Mouse (Mus musculus): ENCODE data around the gene Olfr94. TPM values are rescaled to one million over a fixed set of nuclear protein-coding genes. Genes with fewer than 3 reads are reported as not detected.

Gene Olfr94
- polyA plus RNA-seq, 1 experiment from 2014 or later = not detected

DNA sequence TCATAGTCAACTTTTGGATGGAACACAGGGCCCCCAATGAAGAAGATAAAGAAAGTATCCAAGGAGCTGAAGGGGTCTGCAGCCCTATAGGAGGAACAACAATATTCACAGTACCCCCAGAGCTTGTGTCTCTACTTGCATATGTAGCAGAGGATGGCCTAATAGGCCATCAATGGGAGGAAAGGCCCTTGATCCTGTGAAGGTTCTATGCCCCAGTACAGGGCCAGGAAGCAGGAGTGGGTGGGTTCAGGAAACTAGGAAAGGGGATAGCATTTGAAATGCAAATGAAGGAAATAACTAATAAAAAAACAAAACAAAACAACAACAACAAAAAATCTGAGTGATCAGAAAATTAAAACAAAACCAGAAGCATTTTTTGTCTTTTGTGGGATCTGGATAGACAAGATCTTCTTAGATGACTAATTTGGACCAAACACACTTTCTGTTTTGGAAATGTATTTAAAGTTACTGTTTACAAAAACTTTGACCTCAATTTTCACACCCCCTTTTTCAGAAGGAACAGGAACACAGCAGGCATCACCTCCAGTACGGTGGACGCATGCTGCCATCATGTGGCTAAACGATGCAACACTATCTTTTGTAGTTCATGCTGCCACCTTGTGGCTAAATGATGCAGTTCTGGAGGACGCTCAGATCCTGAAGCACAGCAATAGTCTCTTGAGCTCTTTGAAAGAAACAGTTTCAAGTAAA lies 2.6 kb upstream of the Olfr94 start:
- H3K36me3 ChIP-seq = no peaks in the 10 kb centered on the region
- H3K27me3 ChIP-seq = peaks cover 6% of the 10 kb centered on the region
- H3K9me3 ChIP-seq (replicated peaks) = no peaks in the 10 kb centered on the region
- H3K27ac ChIP-seq = no peak overlapping the region
- H3K9ac ChIP-seq = no peak overlapping the region
- no peak overlapping the region for H3K4me3 ChIP-seq
- 1% methylated on average over 4 of the region's 4 CpGs for WGBS
- no peaks in the 10 kb centered on the region for H3K4me1 ChIP-seq
- peak; percentile 80 for ATAC-seq (ENCODE audit: low FRiP score)
- no peak overlapping the region for H3K4me2 ChIP-seq (replicated peaks)

DNA sequence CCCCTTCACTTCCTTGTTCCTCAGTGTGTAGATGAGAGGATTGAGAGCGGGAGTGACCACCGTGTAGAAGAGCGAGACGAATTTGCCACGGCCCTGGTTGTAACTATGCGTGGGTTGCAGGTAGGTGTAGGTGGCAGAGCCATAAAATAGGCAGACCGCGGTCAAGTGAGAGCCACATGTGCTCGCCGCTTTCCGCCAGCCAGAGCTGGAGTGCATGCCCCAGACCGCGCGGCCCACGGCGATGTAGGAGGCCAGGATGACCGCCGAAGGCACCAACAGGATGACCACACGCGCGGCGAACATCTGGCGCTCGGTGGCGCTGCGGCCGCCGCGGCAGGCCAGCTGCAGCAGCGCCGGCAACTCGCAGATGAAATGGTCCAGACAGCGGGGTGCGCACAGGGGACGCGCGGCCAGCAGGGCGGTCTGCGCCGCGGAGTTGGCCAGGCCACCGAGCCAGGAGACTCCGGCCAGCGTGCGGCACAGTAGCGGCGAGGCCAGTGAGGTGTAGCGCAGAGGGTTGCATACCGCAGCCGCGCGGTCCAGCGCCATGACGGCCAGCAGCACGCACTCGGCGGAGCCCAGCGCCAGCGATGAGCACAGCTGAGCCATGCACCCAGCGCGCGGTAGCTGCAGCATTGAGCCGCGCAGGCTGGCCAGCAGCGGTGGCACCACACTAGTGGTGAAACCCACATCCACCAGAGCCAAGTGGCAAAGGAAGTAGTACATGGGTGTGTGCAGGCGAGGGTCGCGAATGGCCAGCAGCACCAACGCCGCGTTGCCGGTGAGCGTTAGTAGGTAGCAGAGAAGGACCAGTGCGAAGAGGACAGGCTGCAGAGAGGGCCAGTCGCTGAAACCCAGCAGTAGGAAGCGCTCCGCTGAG lies 3.7 kb downstream of the Olfr94 start:
- peaks cover 34% of the 10 kb centered on the region for H3K27me3 ChIP-seq
- peak overlapping the region; percentile 71 for H3K9ac ChIP-seq
- H3K4me2 ChIP-seq (replicated peaks) = peak overlapping the region; percentile 95
- H3K4me1 ChIP-seq = peaks cover 4% of the 10 kb centered on the region
- H3K4me3 ChIP-seq = peak overlapping the region; percentile 66
- no peaks in the 10 kb centered on the region for H3K36me3 ChIP-seq
- H3K27ac ChIP-seq = no peak overlapping the region
- under 1% methylated on average over 77 of the region's 77 CpGs for WGBS
- peak; percentile 91 for ATAC-seq (ENCODE audit: low FRiP score)
- no peaks in the 10 kb centered on the region for H3K9me3 ChIP-seq (replicated peaks)

DNA sequence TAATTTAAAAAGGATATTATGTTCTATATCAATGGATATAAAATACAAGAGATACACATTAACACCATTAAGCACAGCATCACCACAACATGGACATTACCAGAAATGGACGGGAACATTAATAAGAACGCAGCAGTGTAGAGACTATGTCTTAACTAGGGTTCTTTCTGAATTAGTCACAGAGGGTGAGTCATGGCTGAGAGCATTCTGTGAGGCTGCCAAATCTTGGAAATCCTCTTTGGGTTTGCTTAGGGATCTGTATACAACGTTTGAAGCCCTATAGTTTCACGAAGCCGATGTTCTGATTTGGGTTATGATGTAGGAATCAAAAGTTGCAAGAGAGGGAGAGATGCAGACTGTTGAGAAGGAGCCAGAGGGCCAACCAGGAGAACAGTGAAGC lies 6.0 kb downstream of the Olfr94 start:
- peaks cover 31% of the 10 kb centered on the region for H3K27me3 ChIP-seq
- H3K9ac ChIP-seq = no peak overlapping the region
- H3K9me3 ChIP-seq (replicated peaks) = no peaks in the 10 kb centered on the region
- H3K27ac ChIP-seq = no peak overlapping the region
- no peak overlapping the region for H3K4me3 ChIP-seq
- H3K4me1 ChIP-seq = peaks cover 4% of the 10 kb centered on the region
- no peaks in the 10 kb centered on the region for H3K36me3 ChIP-seq
- WGBS = 96% methylated on average over 5 of the region's 5 CpGs
- no peak overlapping the region for H3K4me2 ChIP-seq (replicated peaks)
- ATAC-seq (ENCODE audit: low FRiP score) = no peak

DNA sequence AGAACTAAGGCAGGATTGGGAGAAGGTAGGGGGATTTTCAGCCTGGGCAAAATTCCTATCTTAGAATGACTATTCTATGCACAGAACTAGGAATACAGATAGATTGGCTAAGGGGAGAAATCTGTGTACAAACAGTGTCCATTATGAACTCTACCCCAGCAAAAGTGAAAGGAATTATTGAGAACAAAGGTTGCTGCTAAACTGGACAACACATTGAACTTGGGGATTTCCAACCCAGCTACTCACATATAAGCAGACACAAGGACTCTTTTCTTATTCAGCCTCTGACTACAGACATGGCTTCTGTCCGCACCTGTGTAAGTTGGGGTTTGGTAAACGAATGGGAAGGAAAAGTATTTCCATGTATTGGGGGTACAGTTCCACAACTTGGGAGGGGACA lies 7.1 kb downstream of the Olfr94 start, which contains the start of gene Ubd:
Gene Ubd (plus strand): TSS at position 237 of the 400 bp plus-strand sequence.
- Histone ChIP-seq H3K9me3 (replicated peaks) (no peaks in the 10 kb centered on the region), H3K27ac (no peak within 1 kb of the TSS), H3K36me3 (no peaks in the 10 kb centered on the region), H3K4me2 (replicated peaks) (no peak within 1 kb of the TSS), H3K4me3 (no peak within 1 kb of the TSS), H3K4me1 (peaks cover 4% of the 10 kb centered on the region), H3K9ac (no peak within 1 kb of the TSS), H3K27me3 (peaks cover 31% of the 10 kb centered on the region)
- no peak for ATAC-seq (ENCODE audit: low FRiP score)
- WGBS = 91% methylated on average over 2 of the region's 2 CpGs

DNA sequence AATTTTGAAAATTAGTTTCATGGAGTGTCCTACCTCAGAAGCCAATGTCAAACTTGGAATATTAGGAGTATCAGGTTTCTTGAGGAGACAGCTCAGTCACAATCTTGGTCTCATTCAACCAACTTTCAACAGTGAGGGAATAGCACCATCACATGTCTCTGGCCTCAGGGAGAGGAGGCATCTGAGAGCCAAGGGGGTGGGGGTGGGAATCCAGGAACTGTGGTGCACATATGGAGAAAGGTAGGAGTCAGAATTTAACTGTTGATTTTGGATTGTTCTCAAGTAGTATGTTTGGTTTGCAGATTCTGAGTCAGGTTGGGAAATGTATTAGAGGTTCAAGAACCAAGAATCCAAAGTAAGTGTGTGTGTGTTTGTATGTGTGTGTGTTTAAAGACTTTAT lies 7.8 kb downstream of the Olfr94 start:
- Histone ChIP-seq H3K4me1 (peaks cover 4% of the 10 kb centered on the region), H3K4me3 (no peak overlapping the region), H3K27ac (no peak overlapping the region), H3K36me3 (no peaks in the 10 kb centered on the region), H3K9me3 (replicated peaks) (no peaks in the 10 kb centered on the region), H3K4me2 (replicated peaks) (no peak overlapping the region), H3K27me3 (peaks cover 25% of the 10 kb centered on the region), H3K9ac (no peak overlapping the region)
- ATAC-seq (ENCODE audit: low FRiP score) = no peak

DNA sequence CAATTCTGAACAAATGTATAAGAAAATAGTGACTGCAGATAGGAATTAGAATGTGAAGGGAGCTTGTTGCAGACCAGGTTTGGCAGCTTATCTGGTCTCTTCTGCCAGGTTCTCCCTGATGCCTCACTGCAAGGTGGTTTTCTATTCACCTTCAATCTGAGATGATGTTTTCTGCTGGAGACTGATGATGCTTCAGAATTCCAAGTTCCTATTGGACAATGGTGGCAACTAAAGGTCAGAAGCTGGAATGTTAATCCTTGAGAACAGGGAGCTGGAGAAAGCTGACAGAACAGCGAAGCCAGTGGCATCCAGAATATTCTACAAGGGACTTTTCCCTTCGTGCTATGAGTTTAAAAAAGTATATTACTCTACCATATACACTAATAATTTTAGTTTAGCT lies 10.1 kb downstream of the Olfr94 start:
- H3K4me1 ChIP-seq = no peaks in the 10 kb centered on the region
- no peak overlapping the region for H3K9ac ChIP-seq
- H3K27ac ChIP-seq = no peak overlapping the region
- no peaks in the 10 kb centered on the region for H3K36me3 ChIP-seq
- H3K4me3 ChIP-seq = no peak overlapping the region
- no peak for ATAC-seq (ENCODE audit: low FRiP score)
- H3K9me3 ChIP-seq (replicated peaks) = no peaks in the 10 kb centered on the region
- WGBS = 38% methylated on average over 2 of the region's 2 CpGs
- H3K4me2 ChIP-seq (replicated peaks) = no peak overlapping the region
- H3K27me3 ChIP-seq = peaks cover 3% of the 10 kb centered on the region; the same call in 1 of the 2 replicates

DNA sequence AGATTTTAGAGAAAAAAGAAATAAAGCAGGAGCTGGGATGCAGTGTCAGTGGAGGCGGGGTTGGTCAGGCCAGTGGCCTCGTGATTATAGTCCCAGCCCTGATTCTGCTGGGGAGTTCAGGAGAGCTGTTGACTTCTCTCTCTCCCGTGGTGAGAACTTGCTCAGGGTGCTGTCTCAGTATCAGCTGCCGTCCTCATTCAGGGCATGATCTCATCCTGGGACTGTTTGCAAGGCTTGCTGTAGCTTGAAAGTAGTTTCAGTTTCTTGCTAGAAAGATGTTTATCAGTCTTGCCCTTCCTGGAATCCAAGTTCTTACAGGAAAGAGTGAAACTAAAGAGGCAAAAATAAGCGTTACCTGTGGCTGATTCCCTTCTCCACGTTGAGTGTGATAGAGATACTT lies 15.3 kb downstream of the Olfr94 start:
- WGBS = 58% methylated on average over 6 of the region's 6 CpGs
- H3K9ac ChIP-seq = no peak overlapping the region
- no peaks in the 10 kb centered on the region for H3K9me3 ChIP-seq (replicated peaks)
- H3K4me1 ChIP-seq = no peaks in the 10 kb centered on the region
- H3K27ac ChIP-seq = no peak overlapping the region
- H3K36me3 ChIP-seq = no peaks in the 10 kb centered on the region
- no peak overlapping the region for H3K4me2 ChIP-seq (replicated peaks)
- H3K4me3 ChIP-seq = no peak overlapping the region
- no peak for ATAC-seq (ENCODE audit: low FRiP score)
- no peaks in the 10 kb centered on the region for H3K27me3 ChIP-seq

DNA sequence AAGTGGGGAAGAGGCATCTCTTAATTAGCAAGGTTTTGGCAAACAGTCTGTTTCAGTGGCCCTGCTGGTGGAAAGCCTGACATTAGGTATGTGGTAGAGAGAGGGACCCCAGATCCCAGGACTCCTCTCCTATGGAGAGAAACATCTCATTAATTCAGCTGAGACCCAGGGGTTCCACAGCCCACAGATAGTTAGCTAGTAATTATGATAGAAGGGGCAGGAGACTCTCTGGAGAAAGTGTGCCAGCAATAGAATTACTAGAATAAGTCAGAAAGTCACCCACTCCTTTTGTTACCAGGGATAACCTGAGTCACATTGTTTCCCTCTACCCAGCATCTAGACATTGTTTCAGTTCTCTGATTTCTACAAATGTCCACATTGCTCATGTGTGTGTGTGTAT lies 39.4 kb downstream of the Olfr94 start, which contains the start of gene Olfr93:
Gene Olfr93 (minus strand): TSS at position 101 of the 400 bp plus-strand sequence.
- Histone ChIP-seq H3K27me3 (no peaks in the 10 kb centered on the region), H3K36me3 (no peaks in the 10 kb centered on the region), H3K4me2 (replicated peaks) (no peak within 1 kb of the TSS), H3K9ac (no peak within 1 kb of the TSS), H3K9me3 (replicated peaks) (no peaks in the 10 kb centered on the region), H3K4me1 (no peaks in the 10 kb centered on the region), H3K27ac (no peak within 1 kb of the TSS), H3K4me3 (no peak within 1 kb of the TSS)
- no peak for ATAC-seq (ENCODE audit: low FRiP score)

Other genes starting within 250 kb of the Olfr94 start
- gene Ppp1r11, start 249.3 kb downstream of the Olfr94 start, polyA plus RNA-seq (2016; fragmentation: Nextera tagmentation; extraction: Ambion mirVana) = 131 and 137 TPM in 2 replicates
- 70.7 and 77.0 TPM in 2 replicates for gene Znrd1, start 242.4 kb downstream of the Olfr94 start, polyA plus RNA-seq (2016; fragmentation: Nextera tagmentation; extraction: Ambion mirVana)
- 5.0 and 6.6 TPM in 2 replicates for gene Znrd1as, start 242.4 kb downstream of the Olfr94 start, polyA plus RNA-seq (2016; fragmentation: Nextera tagmentation; extraction: Ambion mirVana)
- 0.50 TPM in 1 of 2 replicates, not detected in the other for gene 2410137M14Rik, start 219.8 kb downstream of the Olfr94 start, polyA plus RNA-seq (2016; fragmentation: Nextera tagmentation; extraction: Ambion mirVana)
- gene H2-M5, start 211.5 kb downstream of the Olfr94 start, polyA plus RNA-seq (2016; fragmentation: Nextera tagmentation; extraction: Ambion mirVana) = 1.6 and 2.3 TPM in 2 replicates
- gene Zfp57, start 199.8 kb downstream of the Olfr94 start, polyA plus RNA-seq (2016; fragmentation: Nextera tagmentation; extraction: Ambion mirVana) = 208 and 223 TPM in 2 replicates
- 0.85 and 1.3 TPM in 2 replicates for gene Mog, start 177.6 kb downstream of the Olfr94 start, polyA plus RNA-seq (2016; fragmentation: Nextera tagmentation; extraction: Ambion mirVana)
- gene Gabbr1, start 155.0 kb downstream of the Olfr94 start, polyA plus RNA-seq (2016; fragmentation: Nextera tagmentation; extraction: Ambion mirVana) = 41.8 and 42.1 TPM in 2 replicates
- gene Olfr90, start 112.5 kb downstream of the Olfr94 start, polyA plus RNA-seq (2016; fragmentation: Nextera tagmentation; extraction: Ambion mirVana) = 0.18 TPM in 1 of 2 replicates, not detected in the other
- gene Olfr91, start 102.7 kb downstream of the Olfr94 start, polyA plus RNA-seq (2016; fragmentation: Nextera tagmentation; extraction: Ambion mirVana) = 0.05 TPM in 1 of 2 replicates, not detected in the other
- not detected in 2 replicates for gene Olfr92, start 80.9 kb downstream of the Olfr94 start, polyA plus RNA-seq (2016; fragmentation: Nextera tagmentation; extraction: Ambion mirVana)
- not detected in 2 replicates for gene Olfr93, start 39.5 kb downstream of the Olfr94 start, polyA plus RNA-seq (2016; fragmentation: Nextera tagmentation; extraction: Ambion mirVana)
- not detected in 2 replicates for gene Ubd, start 7.1 kb downstream of the Olfr94 start, polyA plus RNA-seq (2016; fragmentation: Nextera tagmentation; extraction: Ambion mirVana)
- gene Olfr95, start 12.1 kb upstream of the Olfr94 start, polyA plus RNA-seq (2016; fragmentation: Nextera tagmentation; extraction: Ambion mirVana) = not detected in 2 replicates
- gene Olfr96, start 19.2 kb upstream of the Olfr94 start, polyA plus RNA-seq (2016; fragmentation: Nextera tagmentation; extraction: Ambion mirVana) = not detected in 2 replicates
- not detected in 2 replicates for gene Olfr97, start 36.3 kb upstream of the Olfr94 start, polyA plus RNA-seq (2016; fragmentation: Nextera tagmentation; extraction: Ambion mirVana)
- gene Olfr98, start 62.8 kb upstream of the Olfr94 start, polyA plus RNA-seq (2016; fragmentation: Nextera tagmentation; extraction: Ambion mirVana) = not detected in 2 replicates
- gene H2-M3, start 69.2 kb upstream of the Olfr94 start, polyA plus RNA-seq (2016; fragmentation: Nextera tagmentation; extraction: Ambion mirVana) = 0.92 and 0.95 TPM in 2 replicates
- not detected in 2 replicates for gene Olfr99, start 82.5 kb upstream of the Olfr94 start, polyA plus RNA-seq (2016; fragmentation: Nextera tagmentation; extraction: Ambion mirVana)
- gene Olfr101, start 103.3 kb upstream of the Olfr94 start, polyA plus RNA-seq (2016; fragmentation: Nextera tagmentation; extraction: Ambion mirVana) = not detected in 2 replicates
- gene Olfr102, start 116.1 kb upstream of the Olfr94 start, polyA plus RNA-seq (2016; fragmentation: Nextera tagmentation; extraction: Ambion mirVana) = not detected in 2 replicates
- not detected in 2 replicates for gene Olfr103, start 138.7 kb upstream of the Olfr94 start, polyA plus RNA-seq (2016; fragmentation: Nextera tagmentation; extraction: Ambion mirVana)
- gene Olfr104-ps, start 158.6 kb upstream of the Olfr94 start, polyA plus RNA-seq (2016; fragmentation: Nextera tagmentation; extraction: Ambion mirVana) = not detected in 2 replicates
- not detected in 2 replicates for gene Olfr105-ps, start 178.0 kb upstream of the Olfr94 start, polyA plus RNA-seq (2016; fragmentation: Nextera tagmentation; extraction: Ambion mirVana)
- not detected in 2 replicates for gene Olfr106-ps, start 189.4 kb upstream of the Olfr94 start, polyA plus RNA-seq (2016; fragmentation: Nextera tagmentation; extraction: Ambion mirVana)
- not detected in 2 replicates for gene Olfr107, start 198.2 kb upstream of the Olfr94 start, polyA plus RNA-seq (2016; fragmentation: Nextera tagmentation; extraction: Ambion mirVana)
- not detected in 2 replicates for gene Olfr108, start 244.5 kb upstream of the Olfr94 start, polyA plus RNA-seq (2016; fragmentation: Nextera tagmentation; extraction: Ambion mirVana)